Mouse (Mus musculus) CD8-positive naive resting alpha-beta T cell, adult 2 months (primary cell): ENCODE data around the gene Cdk6.
A peak's percentile ranks its signal among the peaks of the same experiment; 100 is the strongest.
"Not testable (repeated sequence)": the region's sequence is repeated elsewhere in the genome, so short reads cannot be mapped to it uniquely, and the experiment has no call there.

Source experiments
- DNase-seq, 2 experiments: peaks; one replicate each; pipeline ENCODE4 v3.0.0; 2022; ENCODE audit warnings: low read depth in 2 of 2, low spot score in 2 of 2

Gene Cdk6

DNA sequence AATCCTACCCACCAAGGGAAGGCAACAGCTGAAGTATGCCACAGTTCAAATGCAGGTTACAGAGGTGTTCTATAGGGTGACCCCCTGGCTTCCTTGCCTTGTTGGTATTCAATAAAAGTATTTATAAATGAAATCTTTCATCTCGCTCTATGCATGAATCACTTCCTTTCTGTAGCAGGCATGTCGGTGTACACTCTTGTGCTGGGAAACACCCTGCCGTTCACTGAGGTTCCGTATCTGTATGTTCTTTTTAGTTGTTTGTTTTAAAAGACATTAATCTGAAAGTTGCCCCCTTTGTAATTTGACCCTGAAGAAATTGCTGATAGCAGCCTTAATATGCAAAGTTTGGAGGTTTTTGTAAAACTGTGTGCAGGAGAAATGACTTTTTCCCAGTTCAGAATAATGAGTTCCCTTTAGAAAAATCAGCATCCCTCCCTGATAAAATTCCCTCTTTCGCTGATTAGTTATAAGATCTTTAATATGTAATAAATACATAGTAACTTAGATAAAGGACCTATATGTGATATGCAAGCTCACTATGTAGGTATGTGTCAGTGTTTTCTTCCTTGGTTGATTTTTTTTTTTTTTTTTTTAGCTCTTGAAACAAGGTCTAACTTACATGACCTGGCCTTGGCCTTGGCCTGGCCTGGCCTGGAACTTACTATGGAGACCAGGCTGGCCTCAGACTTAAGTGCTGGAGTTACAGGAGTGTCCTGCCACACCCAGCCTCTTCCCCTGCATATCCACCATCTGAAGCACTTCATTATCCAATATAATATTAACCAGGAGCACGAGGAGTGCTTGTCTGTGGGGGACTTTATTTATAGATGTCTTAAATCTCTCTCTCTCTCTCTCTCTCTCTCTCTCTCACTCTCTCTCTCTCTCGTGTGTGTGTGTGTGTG, 167.4 kb downstream of the Cdk6 start:
- DNase-seq = no peak

DNA sequence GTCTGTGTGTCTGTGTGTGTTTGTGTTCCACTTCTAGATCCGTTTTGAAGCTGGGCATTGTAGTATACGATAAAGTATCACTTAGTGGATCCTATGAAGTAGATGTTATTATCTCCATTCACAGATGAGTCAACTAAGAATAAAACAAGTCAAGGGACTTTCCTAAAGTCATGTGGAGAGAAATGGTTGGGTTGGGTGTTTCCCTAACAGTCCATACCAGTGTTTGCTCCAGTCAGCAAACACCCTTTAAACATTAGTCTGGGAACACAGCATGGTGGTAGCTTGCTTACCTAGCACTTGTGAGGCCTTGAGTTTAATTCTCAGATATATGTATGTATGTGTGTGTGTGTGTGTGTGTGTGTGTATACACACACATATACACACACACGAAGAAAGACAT, 168.2 kb downstream of the Cdk6 start:
- DNase-seq = no peak

DNA sequence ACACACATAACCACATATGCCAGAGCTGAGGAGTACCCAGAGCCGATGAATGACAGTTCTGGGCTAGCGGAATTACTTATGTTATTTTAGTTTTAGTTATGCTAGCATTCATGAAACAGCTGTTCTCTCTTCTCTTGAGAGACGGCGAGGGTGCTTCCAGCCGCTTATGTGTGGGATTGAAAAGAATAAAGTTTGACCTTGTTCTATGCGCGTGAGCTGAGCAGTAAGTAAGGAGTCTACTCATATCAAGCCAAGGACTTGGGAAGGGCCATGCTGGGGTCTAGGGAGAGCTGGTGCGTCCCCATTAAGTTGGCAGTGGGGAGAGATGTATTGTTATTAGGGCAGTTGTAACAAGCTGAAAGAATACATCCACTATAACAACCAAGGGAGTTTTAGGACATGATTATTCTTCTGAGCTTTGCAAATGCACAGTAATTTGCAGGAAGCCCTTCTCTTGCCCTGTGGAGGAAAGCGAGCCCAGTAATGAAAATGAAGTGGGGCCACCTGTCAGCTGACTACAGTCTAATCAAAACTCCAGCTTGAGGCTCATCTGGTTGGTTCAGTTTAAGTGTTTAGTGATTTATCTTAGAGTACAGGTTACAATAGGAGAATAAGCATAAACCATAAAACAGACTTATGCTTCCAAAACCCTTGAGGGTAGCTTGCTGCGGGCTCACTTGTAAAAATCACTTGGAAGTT, 170.0 kb downstream of the Cdk6 start:
- no peak for DNase-seq

DNA sequence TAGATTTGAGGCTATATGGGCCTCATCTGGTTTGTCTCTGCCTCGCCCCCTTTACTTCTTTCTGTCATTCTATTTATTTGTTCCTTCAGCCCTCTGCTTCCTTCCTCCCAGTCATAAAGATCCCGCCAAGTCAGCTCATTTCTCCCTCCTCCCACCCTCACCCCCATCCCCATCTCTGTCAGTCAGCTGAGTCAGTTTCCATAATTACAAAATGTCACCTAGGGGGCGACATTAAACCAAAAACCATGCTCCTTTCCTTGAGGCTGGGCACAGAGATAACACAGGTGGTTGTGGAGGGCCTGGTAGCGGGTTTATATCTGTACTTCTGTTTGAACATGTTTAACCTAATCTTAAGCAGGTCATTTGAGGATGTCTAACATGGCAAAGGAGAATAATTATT, 171.3 kb downstream of the Cdk6 start:
- no peak for DNase-seq

DNA sequence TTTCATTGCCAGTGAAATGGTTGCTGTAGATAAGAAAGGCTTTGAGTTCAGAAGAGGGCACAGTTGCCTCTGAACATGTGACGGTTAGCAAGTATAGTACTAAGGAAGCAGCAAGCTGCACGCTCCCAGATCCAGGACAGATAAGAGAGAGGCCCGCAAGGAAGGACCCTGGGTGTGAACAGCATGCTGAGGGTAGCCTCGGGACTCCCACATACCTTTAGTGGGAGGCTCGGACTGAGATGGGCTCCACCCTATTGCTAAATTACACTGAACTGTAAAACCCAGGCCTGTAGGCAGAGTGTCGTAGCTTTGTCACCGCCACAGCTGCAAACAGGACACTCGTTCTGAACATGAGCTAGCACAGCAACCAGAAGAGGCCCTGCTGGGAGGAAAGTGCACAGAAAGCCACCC, 173.6 kb downstream of the Cdk6 start:
- DNase-seq = no peak

DNA sequence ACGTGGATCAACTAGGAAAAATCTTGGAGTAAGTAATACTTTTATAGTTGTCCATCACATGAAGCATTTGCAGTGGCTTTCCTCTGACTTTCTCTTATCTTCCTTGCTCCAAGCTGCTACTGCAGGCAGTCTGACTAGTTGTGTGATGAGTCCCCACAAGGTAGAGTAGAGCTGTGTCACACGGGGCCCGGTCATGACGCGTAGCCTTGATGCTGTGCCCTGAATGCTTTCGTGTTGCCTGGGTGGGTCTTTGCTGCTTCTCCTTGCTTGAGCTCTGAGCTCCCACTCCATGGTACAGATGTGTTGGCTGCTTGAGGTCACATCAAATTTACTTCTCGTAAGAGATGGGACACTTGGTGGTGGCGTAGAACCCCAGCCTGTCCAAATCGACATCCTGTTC, 174.2 kb downstream of the Cdk6 start:
- DNase-seq = no peak

DNA sequence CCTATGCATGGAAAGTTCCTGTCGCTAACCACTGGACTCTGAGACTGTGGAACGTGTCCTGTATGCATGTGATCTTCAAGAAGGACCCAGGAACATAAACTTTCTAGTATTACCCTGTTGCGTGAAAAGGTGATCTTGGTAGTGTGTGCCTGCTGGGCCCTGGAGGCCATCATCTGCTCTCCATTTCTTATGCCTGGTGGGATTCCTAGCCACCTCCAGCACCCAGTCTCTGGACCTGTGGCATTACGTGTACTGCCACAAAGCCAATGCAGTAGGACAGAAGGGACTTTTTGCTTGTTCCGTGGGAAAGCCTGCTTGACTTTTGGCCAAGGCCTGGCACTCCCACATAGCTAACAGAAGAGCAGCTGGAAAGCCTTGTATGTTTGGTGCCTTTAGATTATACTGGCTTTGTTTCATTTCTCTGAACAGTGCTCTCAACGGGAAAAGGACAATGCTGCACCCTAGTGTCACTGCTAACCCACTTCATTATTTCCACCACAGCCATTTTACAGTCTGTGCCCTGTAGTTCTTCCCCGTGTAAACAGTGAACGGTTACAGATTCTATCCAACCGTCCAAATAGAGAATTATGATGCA, 175.3 kb downstream of the Cdk6 start:
- DNase-seq = no peak

DNA sequence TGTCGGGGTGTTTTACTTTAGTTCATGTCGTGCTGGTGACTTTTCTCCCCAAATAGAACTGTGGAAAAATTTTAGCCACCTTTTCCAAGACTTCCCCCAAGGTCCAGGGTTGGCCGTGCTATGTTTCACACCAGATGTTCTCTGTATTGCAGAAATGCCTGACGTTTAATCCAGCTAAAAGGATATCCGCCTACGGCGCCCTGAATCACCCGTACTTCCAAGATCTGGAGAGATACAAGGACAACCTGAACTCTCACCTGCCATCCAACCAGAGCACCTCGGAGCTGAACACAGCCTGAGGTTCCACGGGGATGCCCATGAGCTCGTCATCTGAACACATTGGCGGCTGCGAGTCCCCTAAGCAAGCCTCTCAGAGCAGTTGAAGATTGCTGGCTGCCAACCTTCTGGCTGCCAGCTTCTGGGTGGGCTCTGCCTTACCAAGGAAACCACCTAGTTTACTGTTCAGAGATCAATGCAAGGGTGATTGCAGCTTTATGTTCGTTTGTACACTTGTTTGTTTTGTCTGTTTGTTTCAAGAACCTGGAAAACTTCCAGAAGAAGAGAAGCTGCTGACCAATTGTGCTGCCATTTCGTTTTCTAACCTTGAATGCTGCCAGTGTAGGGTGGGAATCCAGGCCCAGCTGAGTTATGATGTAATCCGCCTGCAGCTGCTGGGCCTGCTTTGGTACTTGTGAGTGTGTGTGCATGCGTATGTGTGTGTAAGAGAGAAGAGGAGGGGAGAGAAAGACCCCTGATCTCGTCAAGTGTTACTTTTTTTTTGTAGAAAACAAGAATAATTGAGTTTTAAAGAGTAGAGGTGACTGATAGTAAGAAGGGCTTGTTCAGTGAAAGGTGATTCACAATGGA, 179.4 kb downstream of the Cdk6 start:
- DNase-seq = no peak

DNA sequence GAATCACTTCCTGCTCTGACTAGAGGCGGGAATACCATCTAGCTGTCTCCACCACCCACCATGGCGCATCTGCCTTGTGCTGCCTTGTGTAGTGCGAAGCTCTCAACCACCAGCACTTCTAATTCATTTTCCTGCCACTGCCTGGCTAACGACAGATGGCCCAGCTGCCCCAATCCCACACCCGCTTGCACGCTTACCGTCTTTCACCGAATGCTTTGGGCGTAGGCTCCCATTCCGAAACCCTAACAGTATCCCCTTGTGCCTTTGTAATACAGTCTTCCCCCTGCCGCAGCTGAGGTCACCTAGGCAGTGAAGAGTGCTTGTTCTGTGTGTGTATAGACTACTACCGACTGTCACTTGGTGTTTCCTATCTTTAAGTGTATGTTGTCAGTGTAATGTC, 180.5 kb downstream of the Cdk6 start:
- no peak for DNase-seq

DNA sequence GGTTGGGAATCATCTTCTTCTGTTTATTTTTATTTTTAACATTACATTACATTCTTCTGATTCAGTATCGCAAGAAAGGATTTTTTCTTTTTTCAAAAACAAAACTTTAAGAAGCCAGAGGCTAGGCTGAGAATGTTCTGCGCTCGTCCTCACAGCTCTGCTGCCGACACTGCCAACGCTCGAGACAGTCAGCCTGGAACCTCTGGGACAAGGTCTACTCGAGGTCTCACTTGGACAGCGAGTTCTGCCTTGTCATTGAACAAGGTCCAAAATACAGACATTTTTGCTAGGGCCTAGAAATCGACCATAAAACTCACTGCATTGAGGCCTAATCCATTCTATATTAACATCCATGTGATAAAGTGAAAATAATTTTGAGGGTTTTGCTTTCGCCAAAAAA, 181.5 kb downstream of the Cdk6 start:
- DNase-seq = no peak

DNA sequence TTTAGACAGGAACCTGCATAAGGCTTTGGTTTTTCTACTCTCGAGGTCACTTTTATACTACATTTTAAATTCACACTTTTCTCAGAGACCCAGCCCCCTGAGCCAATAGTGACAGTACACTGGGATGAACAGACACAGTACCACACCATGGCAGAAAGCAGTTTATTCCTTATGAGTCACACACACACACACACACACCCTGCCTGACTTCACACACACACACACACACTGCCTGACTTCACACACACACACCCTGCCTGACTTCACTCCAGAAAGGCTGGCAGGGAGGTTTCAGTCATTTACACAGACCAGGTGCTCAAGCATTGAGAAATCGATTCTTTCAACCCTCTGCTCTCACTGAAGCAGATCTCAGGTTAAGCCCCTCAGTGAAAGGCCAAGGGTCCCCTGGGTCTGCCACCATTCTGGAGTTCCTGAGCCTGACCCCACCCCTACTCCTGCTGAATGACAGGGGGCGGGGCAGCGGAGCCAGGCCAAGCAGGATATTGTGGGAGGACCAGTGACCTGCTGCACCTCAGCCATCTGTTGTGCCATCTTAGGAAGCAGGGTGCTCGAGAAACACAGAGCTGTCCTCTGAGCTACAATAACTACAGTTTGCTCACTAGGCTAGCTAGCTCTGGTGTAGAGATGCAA, 185.9 kb downstream of the Cdk6 start:
- DNase-seq = no peak

DNA sequence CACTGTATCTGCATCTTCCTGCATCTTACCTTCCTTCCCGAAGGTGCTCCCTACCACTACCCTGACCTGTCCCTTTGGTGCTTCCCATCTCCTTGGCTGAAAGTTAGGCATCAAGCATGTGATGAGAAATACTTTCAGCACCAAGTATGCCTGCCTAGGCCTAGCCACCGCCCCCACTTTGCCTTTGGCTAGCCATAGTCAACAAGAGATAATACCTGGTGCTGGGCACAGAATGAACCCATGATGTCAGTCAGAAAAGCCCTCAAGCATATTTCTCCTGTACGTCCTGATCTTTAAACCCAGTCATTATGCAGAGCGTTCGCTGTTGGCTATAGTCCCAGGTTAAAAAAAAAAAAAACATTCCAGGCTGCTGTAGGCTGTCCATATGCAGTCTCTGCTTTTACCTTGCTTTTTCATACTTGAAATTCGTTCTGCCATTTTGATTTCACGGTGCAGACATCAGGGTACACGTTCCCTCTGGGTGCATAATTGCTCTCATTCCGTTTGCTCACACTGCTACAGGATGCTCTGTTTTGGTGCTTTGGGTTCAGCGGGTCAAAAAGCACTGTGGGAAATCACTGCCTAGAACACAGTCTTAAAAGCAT, 188.4 kb downstream of the Cdk6 start:
- no peak for DNase-seq

DNA sequence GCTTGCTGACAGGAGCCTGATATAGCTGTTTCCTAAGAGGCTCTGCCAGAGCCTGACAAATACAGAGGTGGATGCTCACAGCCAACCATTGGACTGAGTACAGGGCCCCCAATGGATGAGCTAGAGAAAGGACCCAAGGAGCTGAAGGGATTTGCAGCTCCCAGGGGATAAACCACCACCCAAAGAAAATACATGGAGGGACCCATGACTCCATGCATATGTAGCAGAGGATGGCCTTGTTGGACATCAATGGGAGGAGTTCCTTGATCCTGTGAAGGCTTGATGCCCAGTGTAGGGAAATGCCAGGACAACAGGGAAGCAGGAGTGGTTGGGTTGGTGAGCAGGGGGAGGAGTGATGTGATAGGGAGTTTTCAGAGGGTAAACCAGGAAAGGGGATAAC, 190.8 kb downstream of the Cdk6 start:
- not testable (repeated sequence) for DNase-seq

DNA sequence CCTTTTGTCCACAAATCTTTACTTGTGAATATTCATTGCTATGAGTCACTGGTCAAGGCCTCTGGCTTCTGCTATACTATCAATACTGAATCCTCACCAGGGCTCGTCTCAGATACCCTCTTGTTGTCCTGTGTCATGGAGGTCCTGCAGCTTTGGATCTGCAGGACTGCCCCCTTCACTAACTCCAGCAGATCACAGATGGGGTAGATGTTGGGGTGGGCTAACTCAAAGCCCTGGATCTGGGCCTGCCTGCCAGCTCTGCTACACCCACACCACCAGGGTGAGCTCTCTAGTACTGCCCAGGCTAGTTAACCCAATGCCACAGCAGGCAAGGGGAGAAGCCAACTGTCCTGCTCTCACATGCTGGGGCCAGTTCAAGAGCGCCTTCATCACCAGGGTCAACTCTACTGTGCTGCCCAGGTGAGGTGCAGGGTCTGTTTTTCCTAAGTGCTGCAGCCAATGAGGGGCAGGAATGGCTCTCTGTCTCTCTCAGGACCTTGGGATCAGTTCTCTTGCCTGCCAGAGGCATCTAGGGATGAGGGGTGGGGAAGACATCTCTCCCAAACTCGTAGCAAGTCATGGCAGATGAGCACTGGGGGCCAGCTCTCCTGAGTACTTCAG, 195.4 kb downstream of the Cdk6 start:
- DNase-seq = no peak

DNA sequence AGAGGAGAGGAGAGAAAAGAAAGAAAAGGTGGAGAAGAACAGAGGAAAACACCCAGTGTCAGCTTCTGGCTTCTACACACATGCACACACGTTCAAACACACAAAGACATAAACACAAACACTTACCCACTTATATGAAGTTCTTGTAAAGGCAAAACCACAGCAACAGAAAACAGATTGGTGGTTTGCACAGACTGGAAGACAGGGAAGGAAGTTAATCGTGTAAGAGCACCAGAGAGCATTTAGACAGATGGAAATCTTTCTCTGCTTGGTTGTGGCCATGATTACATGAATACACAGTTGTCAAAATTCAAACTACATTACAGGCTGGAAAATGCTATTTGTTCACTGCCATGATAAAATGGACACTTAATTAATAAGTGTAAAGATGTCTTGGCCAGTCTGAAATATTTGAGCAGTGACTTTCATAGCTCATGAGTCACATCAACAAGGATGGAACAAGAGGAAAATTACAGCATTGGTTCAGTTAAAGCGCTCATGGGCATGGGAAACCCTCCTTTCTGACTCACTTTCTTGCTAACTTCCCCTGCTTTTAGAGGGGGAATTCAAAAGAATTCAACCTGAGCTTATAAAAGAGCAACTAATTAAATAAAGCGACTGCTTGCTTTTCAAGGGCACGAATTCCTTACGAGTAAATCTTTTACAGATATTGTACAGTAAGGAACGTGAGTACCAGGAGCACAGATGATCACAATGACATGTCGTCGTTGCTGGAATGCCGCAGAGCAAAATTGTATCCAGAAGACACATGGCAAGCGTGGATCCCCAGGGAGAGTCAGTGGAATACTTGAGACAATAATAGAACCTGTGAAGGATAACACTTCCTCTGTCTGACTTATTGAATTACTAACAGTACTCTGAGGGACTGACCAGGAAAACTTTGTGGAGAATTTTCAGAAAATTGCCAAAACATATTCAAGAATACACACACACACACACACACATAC, 197.5 kb downstream of the Cdk6 start:
- no peak for DNase-seq

DNA sequence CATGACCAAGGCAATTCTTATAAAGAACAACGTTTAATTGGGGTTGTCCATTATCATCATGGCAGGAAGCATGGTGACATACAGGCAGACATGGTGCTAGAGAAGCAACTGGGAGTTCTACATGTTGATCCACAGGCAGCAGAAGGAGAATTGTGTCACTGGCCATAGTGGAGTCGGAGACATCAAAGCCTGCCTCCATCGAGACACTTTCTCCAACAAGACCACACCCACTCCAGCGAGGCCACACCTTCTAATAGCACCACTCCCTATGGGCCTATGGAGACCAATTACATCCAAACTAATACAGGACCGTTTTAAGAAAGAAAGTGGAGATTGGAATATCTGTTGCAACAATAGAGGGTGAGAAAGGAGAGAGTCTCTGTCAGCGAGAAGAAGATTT, 200.6 kb downstream of the Cdk6 start:
- no peak for DNase-seq

DNA sequence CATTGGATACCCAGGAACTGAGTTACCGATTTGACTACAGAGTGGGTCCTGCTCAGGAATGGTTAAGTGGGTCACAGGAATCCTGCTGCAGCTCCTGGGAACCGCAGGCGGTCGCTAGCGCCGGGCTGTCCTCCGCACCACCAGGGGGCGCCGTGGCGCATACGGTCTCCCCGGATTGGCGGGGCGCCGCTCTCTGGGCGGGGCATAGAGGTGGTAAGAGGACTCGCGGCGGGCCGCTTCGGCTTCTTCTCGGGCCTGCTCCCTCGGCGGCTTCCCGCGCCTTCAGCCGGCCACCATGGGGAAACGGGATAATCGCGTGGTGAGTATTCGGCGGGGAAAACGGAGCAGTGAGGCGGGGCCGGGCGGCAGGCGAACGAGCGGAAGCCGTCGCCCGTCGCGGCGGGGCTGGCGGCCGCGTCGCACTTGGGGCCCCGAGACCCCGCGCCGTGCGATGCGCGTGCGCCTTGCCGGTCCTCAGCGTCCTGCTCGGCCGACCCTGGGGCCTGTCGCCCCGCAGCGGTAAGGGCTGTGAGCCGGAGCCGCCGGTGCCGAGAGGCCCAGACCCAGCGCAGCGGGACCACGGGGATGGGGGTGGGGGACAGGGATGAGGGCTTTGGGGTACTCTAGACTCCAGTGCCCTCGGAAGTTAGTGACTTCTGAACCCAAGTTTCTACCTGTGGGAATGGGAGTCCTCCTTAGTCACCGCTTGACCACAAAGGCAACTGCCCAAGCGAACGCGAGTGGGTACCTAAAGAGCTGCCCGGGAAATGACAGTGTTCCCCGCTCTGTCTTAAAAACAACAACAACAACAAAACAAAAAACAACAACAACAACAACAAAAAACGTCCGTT, 202.6 kb downstream of the Cdk6 start, which contains the start of gene Fam133b:
TSS of gene Fam133b (plus strand) at position 205 of the 851 bp plus-strand sequence.
- DNase-seq = peak; percentile 96

DNA sequence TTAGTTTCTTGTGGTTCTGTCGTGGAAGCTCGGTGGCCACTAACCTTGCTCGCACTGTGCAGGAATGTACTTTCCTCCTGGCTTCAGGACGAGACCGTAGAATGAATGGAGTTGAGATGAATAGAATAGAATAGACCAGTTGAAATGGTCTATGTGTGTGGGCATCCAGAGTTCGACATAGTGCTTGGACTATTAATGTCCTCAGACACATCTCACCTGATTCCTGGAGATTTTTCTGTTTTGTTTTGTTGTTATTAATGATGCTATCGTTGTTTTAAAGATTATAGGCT, 203.1 kb downstream of the Cdk6 start:
- DNase-seq = no peak
